Mouse (Mus musculus): Measurements from ENCODE around the gene Dennd4c.

Dennd4c gene

DNA sequence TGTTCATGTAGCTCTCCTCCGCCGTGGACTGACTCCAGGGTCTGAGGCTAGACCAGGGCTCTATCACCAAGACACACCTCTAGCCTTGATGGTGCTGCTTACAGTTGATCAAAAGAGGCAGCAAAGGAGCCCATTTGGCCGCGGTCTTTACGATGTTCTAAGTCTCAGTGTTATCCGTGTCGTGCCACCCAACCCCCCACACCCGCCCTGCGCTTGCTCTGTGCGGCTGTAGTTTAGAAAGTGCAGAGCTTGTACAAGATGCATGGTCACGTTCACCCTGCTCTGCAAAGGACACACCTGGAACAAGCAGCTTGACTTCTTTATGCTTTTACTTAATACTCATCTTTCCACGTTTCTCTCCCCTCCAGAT lies 137.4 kb downstream of the Dennd4c start:
- DNase-seq (ENCODE audit: low spot score), result no peak

DNA sequence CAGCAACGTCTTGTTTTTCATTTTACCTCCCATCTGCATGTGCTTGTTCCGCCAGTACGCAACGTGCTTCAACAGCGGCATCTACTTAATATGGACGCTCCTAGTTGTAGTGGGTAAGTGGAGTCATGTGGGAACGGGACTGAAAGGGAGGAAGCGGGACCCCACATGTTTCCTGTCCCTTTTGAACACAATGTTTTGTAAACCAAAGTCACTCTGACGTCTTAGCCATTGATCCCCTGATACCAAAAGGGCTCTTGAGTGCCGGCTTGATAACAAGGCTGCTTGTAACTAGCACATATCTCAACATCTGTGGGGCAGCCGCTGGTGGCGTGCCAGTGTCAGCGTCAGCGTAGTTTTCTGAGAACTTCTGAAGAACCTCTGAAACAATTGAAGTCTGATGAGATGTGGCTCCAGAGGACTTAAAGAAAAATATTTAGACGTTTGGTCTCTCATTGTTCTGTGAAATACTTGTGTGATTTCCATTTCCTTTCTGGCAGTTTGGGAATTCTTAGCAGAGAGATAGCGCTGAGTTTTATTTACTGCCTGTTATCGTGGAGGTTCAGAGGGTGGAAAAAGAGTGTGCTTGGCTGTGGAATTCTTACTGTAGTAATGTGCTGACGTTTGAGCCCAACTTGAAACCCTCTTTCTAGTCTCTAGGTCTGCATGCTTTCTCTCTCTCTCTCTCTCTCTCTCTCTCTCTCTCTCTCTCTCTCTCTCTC lies 138.0 kb downstream of the Dennd4c start:
- peak; percentile 48 for DNase-seq (ENCODE audit: low spot score)

DNA sequence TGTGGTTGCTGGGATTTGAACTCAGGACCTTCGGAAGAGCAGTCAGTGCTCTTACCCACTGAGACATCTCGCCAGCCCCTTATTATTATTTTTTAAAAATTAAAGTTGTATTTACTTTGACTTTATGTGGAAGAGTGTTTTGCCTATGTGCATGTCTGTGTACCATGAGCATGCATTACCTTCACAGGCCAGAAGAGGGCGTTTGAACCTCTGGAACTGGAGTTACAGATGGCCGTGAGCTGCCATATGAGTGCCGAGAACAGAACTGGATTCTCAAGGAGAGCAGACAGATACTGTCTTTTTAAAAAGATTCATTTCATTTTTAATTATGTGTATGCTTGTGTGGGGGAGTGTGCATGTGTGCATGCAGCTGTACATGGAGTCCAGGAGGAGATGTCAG lies 139.5 kb downstream of the Dennd4c start:
- DNase-seq (ENCODE audit: low spot score), result no peak

DNA sequence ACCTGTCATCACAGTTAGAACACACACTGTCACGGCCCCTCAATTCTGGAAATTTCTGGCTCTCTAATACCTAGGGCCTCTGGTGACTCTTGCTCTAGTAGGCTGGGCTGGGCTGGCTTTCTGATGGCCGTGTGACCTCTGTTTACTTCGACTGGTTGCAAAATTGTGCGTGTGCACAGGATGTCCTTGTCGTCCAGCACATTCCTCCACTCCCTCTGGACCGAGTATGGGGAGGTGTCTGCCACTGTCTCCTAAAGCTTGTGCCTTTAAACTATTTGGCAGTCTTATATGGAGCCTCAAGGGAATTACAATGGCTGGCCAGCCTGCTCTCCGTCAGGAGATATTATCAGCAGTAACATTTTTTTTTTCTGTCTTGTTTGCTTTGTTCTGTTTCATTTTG lies 149.1 kb downstream of the Dennd4c start:
- no peak for DNase-seq (ENCODE audit: low spot score)

DNA sequence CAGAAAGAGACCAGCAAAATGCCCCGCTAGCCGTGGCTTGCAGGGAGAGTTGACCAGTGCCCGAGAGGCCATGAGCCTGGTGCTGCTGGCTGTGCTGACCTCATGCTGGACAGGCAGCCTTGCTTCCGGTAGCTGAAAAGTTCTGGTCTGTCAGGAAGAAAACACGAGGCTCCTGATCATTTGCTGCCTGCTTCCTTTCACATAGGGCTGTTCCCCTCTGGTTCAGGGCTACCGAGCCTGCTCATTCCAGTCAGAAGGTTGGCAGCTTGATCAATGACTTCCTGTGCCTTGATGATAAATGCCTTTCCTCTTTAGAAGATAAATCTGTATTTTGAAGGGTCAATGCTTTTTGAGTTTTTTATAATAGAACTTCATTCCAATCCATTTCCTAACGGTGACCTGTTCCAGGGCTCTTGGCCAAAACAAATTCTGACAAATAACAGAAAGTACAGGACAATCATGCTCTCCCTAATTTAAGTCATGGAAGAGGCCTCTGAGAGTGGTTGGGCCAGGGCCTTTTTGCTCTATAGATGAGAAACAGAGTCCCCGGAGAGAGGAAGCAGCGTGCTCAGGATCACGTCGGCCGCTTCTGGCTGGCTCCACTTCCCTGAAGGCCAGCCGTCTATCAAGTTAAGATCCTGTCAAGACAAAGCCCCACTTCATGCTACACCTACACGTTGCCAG lies 150.6 kb downstream of the Dennd4c start:
- no peak for DNase-seq (ENCODE audit: low spot score)

Data from testis, postnatal 10 days (tissue).